Mouse (Mus musculus): Measurements from ENCODE around the gene Adamts13. TPM values are rescaled to one million over a fixed set of nuclear protein-coding genes. Genes with fewer than 3 reads are reported as not detected.

Adamts13 gene
- polyA plus RNA-seq, 1 experiment from 2014 or later, result not detected

GRCm38 (mm10) chr2:27038596-27038995 lies 65.4 kb downstream of the Adamts13 start:
- peak; percentile 38; the same call in 1 of the 2 replicates for ATAC-seq
- no peaks in the 10 kb centered on the region for H3K27me3 ChIP-seq (ENCODE audit: control insufficient read depth, insufficient read depth, low read depth, low read length)
- no peak overlapping the region for H3K9ac ChIP-seq (ENCODE audit: low read depth, low read length)
- H3K4me3 ChIP-seq (ENCODE audit: low read depth, low read length), result no peak overlapping the region
- no peaks in the 10 kb centered on the region for H3K36me3 ChIP-seq (ENCODE audit: control insufficient read depth, insufficient read depth, low read length)
- H3K27ac ChIP-seq (ENCODE audit: low read length), result no peak overlapping the region
- 3% methylated on average over 3 of the region's 3 CpGs for WGBS
- H3K4me2 ChIP-seq (ENCODE audit: low read length), result no peak overlapping the region
- no peaks in the 10 kb centered on the region for H3K9me3 ChIP-seq (replicated peaks; ENCODE audit: control insufficient read depth, low read length, poor library complexity, severe bottlenecking)
- H3K4me1 ChIP-seq (ENCODE audit: control insufficient read depth, insufficient read depth, low read length), result no peaks in the 10 kb centered on the region

GRCm38 (mm10) chr2:27039286-27039685 lies 66.1 kb downstream of the Adamts13 start:
- H3K9me3 ChIP-seq (replicated peaks; ENCODE audit: control insufficient read depth, low read length, poor library complexity, severe bottlenecking), result no peaks in the 10 kb centered on the region
- H3K36me3 ChIP-seq (ENCODE audit: control insufficient read depth, insufficient read depth, low read length), result no peaks in the 10 kb centered on the region
- H3K4me3 ChIP-seq (ENCODE audit: low read depth, low read length), result no peak overlapping the region
- H3K4me1 ChIP-seq (ENCODE audit: control insufficient read depth, insufficient read depth, low read length), result no peaks in the 10 kb centered on the region
- H3K27me3 ChIP-seq (ENCODE audit: control insufficient read depth, insufficient read depth, low read depth, low read length), result no peaks in the 10 kb centered on the region
- H3K4me2 ChIP-seq (ENCODE audit: low read length), result no peak overlapping the region
- no peak for ATAC-seq
- H3K27ac ChIP-seq (ENCODE audit: low read length), result no peak overlapping the region
- H3K9ac ChIP-seq (ENCODE audit: low read depth, low read length), result no peak overlapping the region
- WGBS, result 0% methylated on average over 1 of the region's 1 CpGs

GRCm38 (mm10) chr2:27042131-27042844 lies 69.1 kb downstream of the Adamts13 start:
- Histone ChIP-seq H3K9ac (ENCODE audit: low read depth, low read length) (no peak overlapping the region), H3K9me3 (replicated peaks; ENCODE audit: control insufficient read depth, low read length, poor library complexity, severe bottlenecking) (no peaks in the 10 kb centered on the region), H3K4me2 (ENCODE audit: low read length) (no peak overlapping the region), H3K36me3 (ENCODE audit: control insufficient read depth, insufficient read depth, low read length) (no peaks in the 10 kb centered on the region), H3K27ac (ENCODE audit: low read length) (no peak overlapping the region), H3K4me1 (ENCODE audit: control insufficient read depth, insufficient read depth, low read length) (no peaks in the 10 kb centered on the region), H3K4me3 (ENCODE audit: low read depth, low read length) (no peak overlapping the region), H3K27me3 (ENCODE audit: control insufficient read depth, insufficient read depth, low read depth, low read length) (no peaks in the 10 kb centered on the region; the same call in 1 of the 2 replicates)
- no peak for ATAC-seq
- WGBS, result 65% methylated on average over 8 of the region's 8 CpGs

- WGBS, result 13% methylated on average over 3 of the region's 3 CpGs
- ATAC-seq, result peak; percentile 94
- no peak overlapping the region for H3K4me2 ChIP-seq (ENCODE audit: low read length)
These were observed 70.2 kb downstream of the Adamts13 start for GRCm38 (mm10) chr2:27043461-27043860.

GRCm38 (mm10) chr2:27044166-27044565 lies 71.0 kb downstream of the Adamts13 start:
- Histone ChIP-seq H3K36me3 (ENCODE audit: control insufficient read depth, insufficient read depth, low read length) (no peaks in the 10 kb centered on the region), H3K27ac (ENCODE audit: low read length) (no peak overlapping the region), H3K4me3 (ENCODE audit: low read depth, low read length) (no peak overlapping the region), H3K4me1 (ENCODE audit: control insufficient read depth, insufficient read depth, low read length) (no peaks in the 10 kb centered on the region), H3K9me3 (replicated peaks; ENCODE audit: control insufficient read depth, low read length, poor library complexity, severe bottlenecking) (no peaks in the 10 kb centered on the region), H3K9ac (ENCODE audit: low read depth, low read length) (no peak overlapping the region), H3K4me2 (ENCODE audit: low read length) (no peak overlapping the region), H3K27me3 (ENCODE audit: control insufficient read depth, insufficient read depth, low read depth, low read length) (no peaks in the 10 kb centered on the region; the same call in 1 of the 2 replicates)
- no peak for ATAC-seq
- 76% methylated on average over 4 of the region's 4 CpGs for WGBS

More at GRCm38 (mm10) chr2:27043461-27043860, 70.2 kb downstream of the Adamts13 start:
- Histone ChIP-seq H3K4me1 (ENCODE audit: control insufficient read depth, insufficient read depth, low read length) (no peaks in the 10 kb centered on the region), H3K9me3 (replicated peaks; ENCODE audit: control insufficient read depth, low read length, poor library complexity, severe bottlenecking) (no peaks in the 10 kb centered on the region), H3K4me3 (ENCODE audit: low read depth, low read length) (no peak overlapping the region), H3K9ac (ENCODE audit: low read depth, low read length) (no peak overlapping the region), H3K27me3 (ENCODE audit: control insufficient read depth, insufficient read depth, low read depth, low read length) (no peaks in the 10 kb centered on the region; the same call in 1 of the 2 replicates), H3K27ac (ENCODE audit: low read length) (no peak overlapping the region), H3K36me3 (ENCODE audit: control insufficient read depth, insufficient read depth, low read length) (no peaks in the 10 kb centered on the region)

GRCm38 (mm10) chr2:27044641-27045040 lies 71.4 kb downstream of the Adamts13 start:
- Histone ChIP-seq H3K27ac (ENCODE audit: low read length) (no peak overlapping the region), H3K9me3 (replicated peaks; ENCODE audit: control insufficient read depth, low read length, poor library complexity, severe bottlenecking) (no peaks in the 10 kb centered on the region), H3K4me3 (ENCODE audit: low read depth, low read length) (no peak overlapping the region), H3K36me3 (ENCODE audit: control insufficient read depth, insufficient read depth, low read length) (no peaks in the 10 kb centered on the region), H3K4me1 (ENCODE audit: control insufficient read depth, insufficient read depth, low read length) (no peaks in the 10 kb centered on the region), H3K27me3 (ENCODE audit: control insufficient read depth, insufficient read depth, low read depth, low read length) (no peaks in the 10 kb centered on the region; the same call in 1 of the 2 replicates), H3K4me2 (ENCODE audit: low read length) (no peak overlapping the region), H3K9ac (ENCODE audit: low read depth, low read length) (no peak overlapping the region)
- ATAC-seq, result no peak
- WGBS, result 83% methylated on average over 3 of the region's 3 CpGs

GRCm38 (mm10) chr2:27045979-27046770 lies 73.0 kb downstream of the Adamts13 start:
- Histone ChIP-seq H3K27me3 (ENCODE audit: control insufficient read depth, insufficient read depth, low read depth, low read length) (no peaks in the 10 kb centered on the region; the same call in 1 of the 2 replicates), H3K4me2 (ENCODE audit: low read length) (no peak overlapping the region), H3K4me1 (ENCODE audit: control insufficient read depth, insufficient read depth, low read length) (no peaks in the 10 kb centered on the region), H3K36me3 (ENCODE audit: control insufficient read depth, insufficient read depth, low read length) (no peaks in the 10 kb centered on the region), H3K9me3 (replicated peaks; ENCODE audit: control insufficient read depth, low read length, poor library complexity, severe bottlenecking) (no peaks in the 10 kb centered on the region), H3K4me3 (ENCODE audit: low read depth, low read length) (no peak overlapping the region), H3K27ac (ENCODE audit: low read length) (no peak overlapping the region), H3K9ac (ENCODE audit: low read depth, low read length) (no peak overlapping the region)
- WGBS, result 66% methylated on average over 8 of the region's 8 CpGs
- ATAC-seq, result no peak

GRCm38 (mm10) chr2:27049408-27049807 lies 76.2 kb downstream of the Adamts13 start:
- H3K9me3 ChIP-seq (replicated peaks; ENCODE audit: control insufficient read depth, low read length, poor library complexity, severe bottlenecking), result no peaks in the 10 kb centered on the region
- H3K27ac ChIP-seq (ENCODE audit: low read length), result no peak overlapping the region
- H3K36me3 ChIP-seq (ENCODE audit: control insufficient read depth, insufficient read depth, low read length), result no peaks in the 10 kb centered on the region

GRCm38 (mm10) chr2:27058251-27058650 lies 85.0 kb downstream of the Adamts13 start:
- no peak for ATAC-seq
- Histone ChIP-seq H3K4me3 (ENCODE audit: low read depth, low read length) (no peak overlapping the region), H3K27me3 (ENCODE audit: control insufficient read depth, insufficient read depth, low read depth, low read length) (no peaks in the 10 kb centered on the region), H3K9me3 (replicated peaks; ENCODE audit: control insufficient read depth, low read length, poor library complexity, severe bottlenecking) (no peaks in the 10 kb centered on the region), H3K4me2 (ENCODE audit: low read length) (no peak overlapping the region), H3K4me1 (ENCODE audit: control insufficient read depth, insufficient read depth, low read length) (no peaks in the 10 kb centered on the region), H3K36me3 (ENCODE audit: control insufficient read depth, insufficient read depth, low read length) (no peaks in the 10 kb centered on the region), H3K27ac (ENCODE audit: low read length) (no peak overlapping the region), H3K9ac (ENCODE audit: low read depth, low read length) (no peak overlapping the region)
- WGBS, result 72% methylated on average over 4 of the region's 4 CpGs

More at GRCm38 (mm10) chr2:27049408-27049807, 76.2 kb downstream of the Adamts13 start:
- Histone ChIP-seq H3K4me1 (ENCODE audit: control insufficient read depth, insufficient read depth, low read length) (no peaks in the 10 kb centered on the region), H3K9ac (ENCODE audit: low read depth, low read length) (no peak overlapping the region), H3K4me2 (ENCODE audit: low read length) (no peak overlapping the region), H3K27me3 (ENCODE audit: control insufficient read depth, insufficient read depth, low read depth, low read length) (no peaks in the 10 kb centered on the region; the same call in 1 of the 2 replicates), H3K4me3 (ENCODE audit: low read depth, low read length) (no peak overlapping the region)
- ATAC-seq, result no peak
- 27% methylated on average over 6 of the region's 6 CpGs for WGBS

Measured in midbrain, embryonic 16.5 days (tissue).